Mouse (Mus musculus): ENCODE data around the gene Csf3.

- TF ChIP-seq CTCF (IDR thresholded peaks at IDR 0.05; ENCODE audit: low read depth) (no peak), EP300 (optimal IDR thresholded peaks at IDR 0.05) (no peak)
Observed at GRCm38 (mm10) chr11:98720756-98721155, 19.7 kb downstream of the Csf3 start.

Measured in stomach, postnatal 0 days (tissue).